Mouse (Mus musculus) mouse trophoblast stem cell (cell line): ENCODE measurements around the gene Jchain.
"Not testable (repeated sequence)": the region's sequence is repeated elsewhere in the genome, so short reads cannot be mapped to it uniquely, and the experiment has no call there.

Experiments
- in situ Hi-C, 2 experiments: fragments of 300-500 bp; cut with MseI, MboI; formaldehyde crosslinking; loops; 2 replicates in 1 of 2; 3 replicates in 1 of 2; pipeline ENCODE4 v1.15.1; 2025

Jchain gene

GRCm38 (mm10) chr5:88527657-88528056 is at the start of gene Jchain:
Gene Jchain (minus strand): TSS chr5:88527891.
- in situ Hi-C loops: no loop called here

DNA sequence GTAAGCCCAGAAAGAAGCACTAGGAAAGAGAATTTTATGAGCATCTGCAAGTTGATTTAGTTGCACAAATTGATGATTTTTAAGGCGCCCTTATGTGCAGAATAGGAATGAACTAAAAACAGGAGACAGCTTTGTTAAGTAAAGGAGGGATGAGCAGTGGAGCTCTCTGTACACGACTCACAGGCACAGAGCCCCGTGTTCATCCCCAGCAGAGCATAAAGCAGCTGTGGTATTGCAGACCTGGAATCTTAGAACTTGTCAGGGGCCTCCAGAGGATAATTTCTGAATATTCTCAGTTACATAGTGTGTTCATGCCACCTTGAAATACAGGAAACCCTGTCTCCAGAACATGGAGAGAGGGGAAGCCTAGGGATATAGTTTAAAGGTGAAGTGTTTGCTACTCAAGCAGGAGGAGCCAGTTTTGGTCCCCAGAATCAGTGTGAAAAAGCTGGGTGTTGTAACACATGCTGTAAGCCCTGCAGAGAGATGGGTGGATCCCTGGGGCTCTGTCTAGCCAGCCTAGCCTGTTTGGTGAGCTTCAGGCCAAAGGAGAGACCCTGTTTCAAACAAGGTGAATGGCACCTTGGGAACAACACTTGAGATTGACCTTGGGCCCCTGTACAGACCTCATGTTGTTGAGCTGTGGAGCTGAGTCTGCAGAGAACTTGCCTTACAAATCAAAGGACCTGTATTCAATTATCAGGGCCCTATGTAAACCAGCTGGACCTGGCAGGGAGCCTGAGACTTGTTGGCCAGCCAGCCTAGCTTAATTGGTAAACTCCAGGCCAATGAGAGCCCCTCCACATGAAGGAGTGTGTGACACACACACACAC is 48.0 kb upstream of the Jchain start:
- in situ Hi-C loops: no loop called here

GRCm38 (mm10) chr5:88574829-88575228 is 47.1 kb upstream of the Jchain start:
- in situ Hi-C loops: no loop called here

GRCm38 (mm10) chr5:88569541-88569940 is 41.9 kb upstream of the Jchain start:
- in situ Hi-C loops: no loop called here

DNA sequence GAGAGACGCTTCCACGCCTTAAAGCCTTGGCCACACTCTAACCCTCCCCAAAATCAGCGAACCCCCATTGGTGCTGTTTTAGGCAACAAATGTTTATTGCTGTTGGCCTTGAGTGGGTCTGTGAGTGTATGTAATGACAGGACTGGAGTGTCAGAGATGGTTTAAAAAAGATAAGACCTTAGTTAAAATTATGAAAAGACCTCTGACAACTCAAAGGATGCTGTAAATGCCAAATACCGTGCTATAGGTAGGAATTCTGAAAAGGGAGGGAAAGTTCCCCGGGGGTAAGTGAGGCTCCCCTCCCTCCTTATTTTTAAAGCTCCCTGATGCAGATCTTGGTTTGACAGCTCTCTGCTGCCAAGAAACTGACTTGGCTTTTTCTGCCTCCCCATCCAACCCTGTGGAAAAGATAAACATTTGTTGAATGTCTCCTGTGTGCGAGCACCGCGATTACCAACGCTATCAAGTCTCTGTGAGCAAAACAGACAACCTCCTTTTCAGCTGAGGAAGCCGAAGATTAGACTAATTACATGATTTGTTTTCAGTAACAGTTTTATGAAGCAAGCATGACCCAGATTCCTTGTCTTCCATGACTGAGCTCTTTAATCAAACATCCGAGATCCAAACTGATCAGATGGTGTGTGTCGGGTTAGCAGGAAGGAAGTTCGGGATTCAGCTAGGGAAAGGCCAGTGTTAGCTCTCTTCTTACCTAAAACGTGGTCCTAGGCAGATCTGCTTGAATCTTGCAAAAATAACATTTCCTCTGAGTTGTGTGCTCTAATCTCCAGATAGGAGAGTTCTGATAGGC is 38.5 kb upstream of the Jchain start:
- in situ Hi-C loops: no loop called here

- in situ Hi-C loops: no loop called here
Observed at GRCm38 (mm10) chr5:88565148-88566033, 37.7 kb upstream of the Jchain start.

DNA sequence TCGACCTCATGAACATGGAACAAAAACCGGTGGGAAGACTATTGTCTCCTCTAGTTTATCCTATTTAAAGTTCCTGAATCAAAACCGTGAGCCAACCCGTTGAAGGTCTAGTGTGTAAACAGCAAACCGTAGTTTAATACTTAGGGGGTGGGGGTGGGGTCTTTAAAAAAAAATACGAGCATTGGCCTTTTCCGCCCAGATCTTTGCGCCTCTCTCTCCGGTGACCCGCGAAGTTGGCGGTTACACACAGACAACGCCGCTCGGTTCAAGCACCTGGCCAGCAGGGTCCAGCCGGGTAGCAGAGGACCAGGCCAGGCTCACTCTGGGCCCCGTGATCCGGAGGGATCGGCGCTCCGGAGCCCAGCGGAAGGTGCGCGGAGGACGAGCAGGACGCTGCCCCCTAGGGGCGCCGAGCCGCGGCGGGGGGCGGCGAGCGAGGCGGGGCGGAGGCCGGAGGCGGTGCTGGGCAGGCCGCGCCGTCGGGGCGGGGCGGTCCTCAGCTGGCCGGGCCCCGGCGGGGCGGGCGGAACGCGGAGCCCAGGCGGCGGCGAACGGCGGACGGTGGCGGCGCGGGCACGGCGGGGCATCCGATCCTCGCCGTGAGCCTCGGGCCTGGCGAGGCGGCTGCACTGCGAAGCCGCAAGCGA is 36.9 kb upstream of the Jchain start, which contains the start of gene Rufy3:
Gene Rufy3, plus strand, starts transcription at position 540 of the 647 bp plus-strand sequence.
- in situ Hi-C loops: no loop called here

GRCm38 (mm10) chr5:88562863-88563780 is 35.4 kb upstream of the Jchain start:
- in situ Hi-C loops: no loop called here

DNA sequence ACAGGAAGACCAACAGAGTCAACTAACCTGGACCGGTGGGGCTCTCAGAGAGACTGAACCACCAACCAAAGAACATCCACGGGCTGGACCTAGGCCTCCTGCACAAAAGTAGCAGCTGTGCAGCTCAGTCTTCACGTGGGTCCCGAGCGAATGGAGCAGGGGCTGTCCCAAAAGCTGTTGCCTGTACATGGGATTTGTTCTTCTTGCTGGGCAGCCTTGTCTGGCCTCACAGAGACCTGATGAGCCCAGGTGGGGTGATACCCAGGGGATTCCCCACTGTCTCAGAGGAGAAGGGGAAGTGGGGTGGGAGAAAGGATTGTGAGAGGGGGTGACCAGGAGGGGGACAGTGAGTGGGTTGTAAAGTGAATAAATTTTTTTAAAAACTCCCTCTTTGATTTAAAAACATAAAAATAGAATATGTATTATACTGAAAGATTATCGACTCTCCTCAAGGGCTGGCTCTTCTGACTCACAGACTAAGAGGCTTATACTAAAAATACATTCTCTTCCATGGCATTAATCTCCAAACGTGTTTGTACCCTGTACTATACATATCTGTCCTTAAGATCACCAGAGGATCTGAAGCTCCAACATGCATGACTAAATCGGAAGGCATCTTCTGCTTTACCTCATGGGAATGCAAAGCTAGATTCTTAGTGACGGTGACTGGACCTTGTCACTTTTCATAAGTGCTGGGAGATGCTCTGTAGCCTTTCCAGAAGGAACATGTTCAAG is 33.6 kb upstream of the Jchain start:
- in situ Hi-C loops: no loop called here

DNA sequence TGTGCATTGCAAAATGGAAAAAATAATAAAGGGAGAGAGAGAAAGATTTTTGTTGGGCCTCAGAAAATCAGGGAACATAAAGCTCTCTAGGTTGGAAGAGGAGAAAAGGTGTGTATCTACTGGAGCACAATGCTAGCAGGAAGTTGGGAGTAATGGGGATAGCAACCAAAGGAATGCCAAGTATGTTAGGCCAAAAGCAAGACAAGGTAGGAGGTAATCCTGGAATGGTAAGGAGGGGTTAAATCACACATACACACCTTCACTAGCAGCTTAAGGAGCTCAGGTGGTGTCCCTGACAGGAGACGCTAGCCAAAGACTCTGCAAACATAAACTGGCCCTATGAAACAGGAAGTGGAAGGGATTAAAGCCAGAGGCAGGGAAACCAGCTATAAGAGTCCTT is 31.3 kb upstream of the Jchain start:
- in situ Hi-C loops: no loop called here

- in situ Hi-C loops: no loop called here
Observed at GRCm38 (mm10) chr5:88554086-88554886, 26.6 kb upstream of the Jchain start, which contains the start of gene Utp3. Gene Utp3 (plus strand): TSS chr5:88554462.

DNA sequence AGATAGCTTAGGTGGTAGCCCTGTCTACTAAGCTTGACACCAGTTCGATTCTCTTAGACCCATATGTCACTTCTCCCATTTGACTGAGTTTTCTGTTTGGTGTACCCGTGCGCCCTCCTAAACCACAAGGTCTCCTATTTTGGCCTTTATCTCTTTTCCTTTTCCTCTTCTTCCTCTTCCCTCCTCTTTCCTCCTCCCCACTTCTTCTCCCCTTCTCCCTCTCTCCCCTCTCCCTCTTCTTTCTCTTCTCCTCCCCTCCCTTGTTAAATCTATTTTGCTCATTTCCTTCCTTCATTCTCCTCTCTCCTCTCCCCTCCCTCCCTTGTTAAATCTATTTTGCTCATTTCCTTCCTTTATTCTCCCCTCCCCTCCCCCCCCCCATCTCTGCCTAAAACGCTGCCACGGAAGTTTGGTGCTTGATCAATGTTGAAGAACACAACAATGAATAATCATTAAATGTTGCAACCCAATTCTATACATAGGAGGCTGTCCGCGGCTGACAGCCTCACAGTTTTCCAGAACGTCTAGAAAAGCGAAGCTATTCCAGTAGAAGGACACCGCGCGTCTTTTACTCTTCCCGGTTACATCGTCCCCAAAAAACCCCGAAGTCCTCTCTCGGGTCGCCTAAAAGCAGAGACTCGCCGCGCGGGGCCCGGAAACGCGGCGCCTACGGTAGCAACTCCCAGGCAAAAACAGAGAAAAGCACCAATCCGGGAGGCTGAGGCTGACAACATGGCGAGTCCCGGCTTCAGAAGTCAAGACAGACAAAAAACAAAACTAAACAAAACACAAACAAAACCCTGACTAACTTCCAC is 25.8 kb upstream of the Jchain start:
- in situ Hi-C loops: no loop called here

GRCm38 (mm10) chr5:88545536-88545935 is 17.8 kb upstream of the Jchain start:
- in situ Hi-C loops: no loop called here

DNA sequence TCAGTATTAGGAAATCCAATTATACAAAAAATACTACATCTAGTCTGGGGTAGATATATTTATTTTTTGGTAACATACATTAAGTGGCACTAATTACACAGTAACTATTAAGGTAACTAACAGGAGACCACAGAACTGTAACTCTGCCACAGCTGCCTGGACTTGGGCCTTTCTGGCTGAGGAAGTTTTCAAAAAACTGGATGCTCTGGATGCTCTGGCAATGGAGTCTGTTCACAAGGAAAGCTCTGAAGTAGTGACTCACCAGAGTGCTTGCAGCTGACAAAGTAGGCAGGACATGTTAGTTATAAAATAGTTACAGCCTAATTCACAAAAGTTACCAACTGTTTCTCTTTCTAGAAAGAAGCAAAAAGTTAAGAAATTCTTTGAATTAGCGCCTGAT is 16.7 kb upstream of the Jchain start:
- in situ Hi-C loops: not testable (repeated sequence)

DNA sequence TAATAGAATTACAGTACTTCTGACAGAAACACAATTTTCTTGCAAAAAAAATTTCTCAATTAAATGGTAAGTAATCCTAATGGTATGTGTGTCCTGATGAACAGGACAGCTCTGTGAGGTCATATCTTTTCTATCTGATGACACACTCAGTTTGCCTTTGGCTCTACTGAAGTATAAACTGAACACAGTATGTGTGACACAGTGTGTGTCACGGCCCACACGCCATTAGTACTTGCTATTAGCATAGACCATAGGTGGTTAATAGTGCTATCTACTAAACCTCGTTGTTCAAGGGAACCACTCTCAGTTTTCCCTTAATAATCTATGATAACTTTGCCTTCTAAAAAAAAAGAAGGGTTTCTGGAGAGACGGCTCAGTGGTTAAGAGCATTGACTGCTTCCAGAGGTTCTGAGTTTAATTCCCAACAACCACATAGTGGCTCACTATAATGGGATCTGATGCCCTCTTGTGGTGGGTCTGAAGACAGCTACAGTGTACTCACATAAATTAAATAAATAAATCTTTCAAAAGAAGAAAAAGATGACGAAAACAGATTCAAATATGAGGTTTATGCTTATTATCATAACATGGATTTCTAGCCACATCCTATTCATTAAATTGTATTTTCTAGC is 15.1 kb upstream of the Jchain start:
- in situ Hi-C loops: no loop called here

GRCm38 (mm10) chr5:88540845-88541244 is 13.2 kb upstream of the Jchain start:
- in situ Hi-C loops: no loop called here

- in situ Hi-C loops: no loop called here
Observed at GRCm38 (mm10) chr5:88534697-88535096, 7.0 kb upstream of the Jchain start.
